7 mouse cellular contexts compared by ENCODE assay signal in genomic region chr6:51172856-51173619, GRCm38 (mm10).
DNase-seq lines count a peak whose midpoint lies in the region; ATAC-seq and TF ChIP-seq lines count a peak whose summit lies in the region.

No protein-coding gene starts in this region.

- H3K27ac ChIP-seq in ES-E14 (ENCODE audit: insufficient read depth, low read depth, low read length, poor library complexity, severe bottlenecking), result no peak overlapping the region
- H3K27ac ChIP-seq in forebrain, embryonic 14.5 days (ENCODE audit: low read depth, low read length), result no peak overlapping the region
- H3K27ac ChIP-seq in limb, embryonic 10.5 days, result peak overlapping the region; percentile 96
- peak overlapping the region; percentile 33; the same call in 1 of the 2 replicates for H3K27ac ChIP-seq in midbrain, embryonic 11.5 days (ENCODE audit: low read depth, low read length)
- peak overlapping the region; percentile 92 for H3K27ac ChIP-seq in stomach, embryonic 14.5 days (ENCODE audit: low read length)

- H3K27me3 ChIP-seq in forebrain, embryonic 14.5 days (replicated peaks; ENCODE audit: control insufficient read depth, insufficient read depth, low read length), result peaks cover 65% of the 10 kb centered on the region
- no peaks in the 10 kb centered on the region for H3K27me3 ChIP-seq in limb, embryonic 10.5 days (ENCODE audit: low read depth, poor library complexity, severe bottlenecking)
- peaks cover 53% of the 10 kb centered on the region for H3K27me3 ChIP-seq in midbrain, embryonic 11.5 days (ENCODE audit: control insufficient read depth, insufficient read depth, low read length)
- H3K27me3 ChIP-seq in stomach, embryonic 14.5 days (ENCODE audit: control insufficient read depth, insufficient read depth, low read length), result peaks cover 3% of the 10 kb centered on the region; the same call in 1 of the 2 replicates

- peak overlapping the region; percentile 26 to 66 for H3K4me3 ChIP-seq in ES-E14 (ENCODE audit: insufficient read depth in 1 of 2, low read depth in 1 of 2, low read length in 2 of 2, poor library complexity in 1 of 2, severe bottlenecking in 1 of 2)
- H3K4me3 ChIP-seq in forebrain, embryonic 14.5 days (ENCODE audit: low read depth, low read length), result 0 out of 2 replicates have a peak overlapping the region, but pooled peaks have one; percentile 6
- H3K4me3 ChIP-seq in limb, embryonic 10.5 days, result peak overlapping the region; percentile 52
- peak overlapping the region; percentile 17; the same call in 1 of the 2 replicates for H3K4me3 ChIP-seq in midbrain, embryonic 11.5 days (ENCODE audit: low read depth, low read length)
- H3K4me3 ChIP-seq in stomach, embryonic 14.5 days (ENCODE audit: low read depth, low read length), result peak overlapping the region; percentile 30

- no peaks in the 10 kb centered on the region for H3K36me3 ChIP-seq in ES-E14 (ENCODE audit: control insufficient read depth, insufficient read depth, low read length, poor library complexity, severe bottlenecking)
- no peaks in the 10 kb centered on the region for H3K36me3 ChIP-seq in forebrain, embryonic 14.5 days (ENCODE audit: control insufficient read depth, insufficient read depth, low read length)
- no peaks in the 10 kb centered on the region for H3K36me3 ChIP-seq in limb, embryonic 10.5 days
- no peaks in the 10 kb centered on the region for H3K36me3 ChIP-seq in midbrain, embryonic 11.5 days (ENCODE audit: control insufficient read depth, insufficient read depth, low read length)
- no peaks in the 10 kb centered on the region for H3K36me3 ChIP-seq in stomach, embryonic 14.5 days (ENCODE audit: control insufficient read depth, insufficient read depth, low read length)

- H3K9ac ChIP-seq in ES-E14 (ENCODE audit: insufficient read depth, low read depth, low read length, poor library complexity, severe bottlenecking), result no peak overlapping the region
- H3K9ac ChIP-seq in forebrain, embryonic 14.5 days (ENCODE audit: low read length), result no peak overlapping the region
- H3K9ac ChIP-seq in midbrain, embryonic 11.5 days (ENCODE audit: low read length), result peak overlapping the region; percentile 29; the same call in 1 of the 2 replicates
- H3K9ac ChIP-seq in stomach, embryonic 14.5 days (replicated peaks; ENCODE audit: low read depth, low read length), result no peak overlapping the region

- ATAC-seq in forebrain, embryonic 14.5 days, result peak; percentile 82
- peak; percentile 82 for ATAC-seq in midbrain, embryonic 11.5 days (ENCODE audit: low FRiP score)
- peak; percentile 83 for ATAC-seq in stomach, embryonic 14.5 days (ENCODE audit: insufficient number of reproducible peaks, insufficient read depth, low FRiP score, low read depth)

- H3K4me1 ChIP-seq in ES-E14 (ENCODE audit: control insufficient read depth in 2 of 2, insufficient read depth in 2 of 2, low read length in 2 of 2, poor library complexity in 1 of 2), result peaks cover 0 to 4% of the 10 kb centered on the region in 2 experiments; a peak in 1 of 4 replicates
- peaks cover 10% of the 10 kb centered on the region; the same call in 1 of the 2 replicates for H3K4me1 ChIP-seq in forebrain, embryonic 14.5 days (ENCODE audit: control insufficient read depth, insufficient read depth, low read length)
- peaks cover 77% of the 10 kb centered on the region for H3K4me1 ChIP-seq in limb, embryonic 10.5 days
- H3K4me1 ChIP-seq in midbrain, embryonic 11.5 days (ENCODE audit: control insufficient read depth, insufficient read depth, low read length), result peaks cover 28% of the 10 kb centered on the region
- H3K4me1 ChIP-seq in stomach, embryonic 14.5 days (ENCODE audit: control insufficient read depth, insufficient read depth, low read length), result peaks cover 29% of the 10 kb centered on the region; the same call in 1 of the 2 replicates

- H3K9me3 ChIP-seq in ES-E14 (ENCODE audit: control insufficient read depth, insufficient read depth, low read depth, low read length), result no peaks in the 10 kb centered on the region
- H3K9me3 ChIP-seq in forebrain, embryonic 14.5 days (replicated peaks; ENCODE audit: control insufficient read depth, low read length), result no peaks in the 10 kb centered on the region
- no peaks in the 10 kb centered on the region for H3K9me3 ChIP-seq in limb, embryonic 10.5 days (replicated peaks)
- H3K9me3 ChIP-seq in midbrain, embryonic 11.5 days (ENCODE audit: control insufficient read depth, low read length), result no peaks in the 10 kb centered on the region
- no peaks in the 10 kb centered on the region for H3K9me3 ChIP-seq in stomach, embryonic 14.5 days (ENCODE audit: control insufficient read depth, low read depth, low read length)

- WGBS in forebrain, embryonic 14.5 days, result under 1% methylated on average over 25 of the region's 25 CpGs
- WGBS in limb, embryonic 10.5 days, result under 1% methylated on average over 25 of the region's 25 CpGs
- under 1% methylated on average over 25 of the region's 25 CpGs for WGBS in midbrain, embryonic 11.5 days
- under 1% methylated on average over 25 of the region's 25 CpGs for WGBS in stomach, embryonic 14.5 days

- peak; percentile 94 for DNase-seq in ES-E14 (ENCODE audit: low read depth, low spot score)
- peak; percentile 87 for DNase-seq in adrenal gland, postnatal 14 days
- DNase-seq in forebrain, embryonic 14.5 days (ENCODE audit: low spot score), result peak; percentile 87
- DNase-seq in heart, postnatal 4 days, result peak; percentile 94
- DNase-seq in limb, embryonic 10.5 days (ENCODE audit: low spot score), result peak; percentile 93
- DNase-seq in midbrain, embryonic 11.5 days (ENCODE audit: low spot score, missing footprints), result peak; percentile 98

- peak overlapping the region; percentile 39 for H3K4me2 ChIP-seq in forebrain, embryonic 14.5 days (ENCODE audit: low read length)
- H3K4me2 ChIP-seq in midbrain, embryonic 11.5 days, result peak overlapping the region; percentile 49
- peak overlapping the region; percentile 73 for H3K4me2 ChIP-seq in stomach, embryonic 14.5 days (replicated peaks; ENCODE audit: low read depth, low read length)

- in situ Hi-C loops in ES-E14 (cut with MboI; ENCODE audit: low sequenced_read_pairs in 2 of 2, unreplicated experiment in 2 of 2), result loop anchor here (5.0 to 25.0 kb wide), 5 partner anchors 361 to 1142 kb away; partner anchors contain the start of genes Evx1 (in 1 of the 2), Hoxa2 (in 1 of the 2) and Hoxa7 (in 1 of the 2)

TF ChIP-seq in ES-E14, 5 proteins besides CTCF, POLR2A, EP300 and RAD21:
- TF ChIP-seq HCFC1 (IDR thresholded peaks at IDR 0.05; ENCODE audit: borderline replicate concordance, insufficient read depth, low read length) (no peak), CHD2 (IDR thresholded peaks at IDR 0.05; ENCODE audit: low read depth, low read length) (peak; percentile 45; the same call in 1 of the 2 replicates), MAFK (IDR thresholded peaks at IDR 0.05; ENCODE audit: insufficient read depth, low read depth, low read length) (no peak), ZC3H11A (IDR thresholded peaks at IDR 0.05; ENCODE audit: borderline replicate concordance, low read depth, low read length) (no peak), ZNF384 (IDR thresholded peaks at IDR 0.05; ENCODE audit: low read depth, low read length) (no peak)

Comparison
In these comparisons a context has a peak if more than half of its experiments do, and no peak if none do; other contexts are left out.
1. H3K27ac ChIP-seq: peak in limb, embryonic 10.5 days (single experiment), midbrain, embryonic 11.5 days (single experiment) and stomach, embryonic 14.5 days (single experiment); none in ES-E14 (single experiment) and forebrain, embryonic 14.5 days (single experiment).
2. Peak in every context shown above with its lines, with median percentiles within 50 percentile points of each other: DNase-seq, H3K4me3 ChIP-seq, ATAC-seq and H3K4me2 ChIP-seq.